Mouse (Mus musculus): ENCODE results near the gene Pxk. TPM values are rescaled to one million over a fixed set of nuclear protein-coding genes. Genes with fewer than 3 reads are reported as not detected.
"Not testable (repeated sequence)": the region's sequence is repeated elsewhere in the genome, so short reads cannot be mapped to it uniquely, and the experiment has no call there.

The Pxk gene
- polyA plus RNA-seq, 1 experiment from 2014 or later = 66.0 TPM

GRCm38 (mm10) chr14:8156947-8157346 is 58.9 kb downstream of the Pxk start:
- ATAC-seq (ENCODE audit: low FRiP score) = no peak
- DNase-seq (ENCODE audit: low spot score) = no peak

GRCm38 (mm10) chr14:8158721-8159120 is 60.7 kb downstream of the Pxk start:
- no peaks in the 10 kb centered on the region for H3K9me3 ChIP-seq (ENCODE audit: control insufficient read depth, low read length)
- H3K4me2 ChIP-seq (replicated peaks) = no peak overlapping the region
- DNase-seq (ENCODE audit: low spot score) = no peak
- no peak overlapping the region for H3K4me3 ChIP-seq (replicated peaks; ENCODE audit: low read length)
- no peaks in the 10 kb centered on the region for H3K4me1 ChIP-seq (replicated peaks; ENCODE audit: control insufficient read depth, insufficient read depth, low read length)
- WGBS = 87% methylated on average over 3 of the region's 3 CpGs
- H3K27ac ChIP-seq = no peak overlapping the region
- H3K36me3 ChIP-seq (replicated peaks; ENCODE audit: control insufficient read depth, insufficient read depth) = peaks cover 92% of the 10 kb centered on the region
- H3K9ac ChIP-seq = no peak overlapping the region
- no peak for ATAC-seq (ENCODE audit: low FRiP score)
- no peaks in the 10 kb centered on the region for H3K27me3 ChIP-seq (ENCODE audit: control insufficient read depth, insufficient read depth, low read length)

More at GRCm38 (mm10) chr14:8156947-8157346, 58.9 kb downstream of the Pxk start:
- Histone ChIP-seq H3K4me2 (replicated peaks) (no peak overlapping the region), H3K9ac (no peak overlapping the region), H3K9me3 (ENCODE audit: control insufficient read depth, low read length) (no peaks in the 10 kb centered on the region), H3K4me3 (replicated peaks; ENCODE audit: low read length) (no peak overlapping the region), H3K36me3 (replicated peaks; ENCODE audit: control insufficient read depth, insufficient read depth) (peaks cover 92% of the 10 kb centered on the region), H3K27ac (no peak overlapping the region), H3K27me3 (ENCODE audit: control insufficient read depth, insufficient read depth, low read length) (no peaks in the 10 kb centered on the region), H3K4me1 (replicated peaks; ENCODE audit: control insufficient read depth, insufficient read depth, low read length) (no peaks in the 10 kb centered on the region)
- 44% methylated on average over 3 of the region's 3 CpGs for WGBS

DNA sequence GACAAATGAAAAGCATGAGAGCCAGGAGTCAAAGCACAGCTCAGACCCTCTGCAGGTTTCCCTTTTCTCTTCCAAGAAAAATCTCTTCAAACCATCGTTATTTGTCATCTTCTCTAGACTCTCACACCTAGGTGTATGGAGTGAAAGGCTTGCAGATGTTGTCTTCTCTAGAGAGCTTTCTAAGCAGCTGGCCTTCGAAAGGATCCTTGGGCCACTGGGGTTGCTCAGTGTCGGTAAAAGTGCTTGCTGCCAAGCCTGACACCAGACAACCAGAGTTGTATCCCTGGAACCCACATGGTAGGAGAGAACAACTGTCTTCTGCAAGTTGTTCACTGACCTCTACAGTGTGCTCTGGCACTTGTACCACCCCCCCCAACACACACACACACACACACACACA is 61.1 kb downstream of the Pxk start:
- no peak for ATAC-seq (ENCODE audit: low FRiP score)
- Histone ChIP-seq H3K4me3 (replicated peaks; ENCODE audit: low read length) (no peak overlapping the region), H3K4me2 (replicated peaks) (no peak overlapping the region), H3K9ac (no peak overlapping the region), H3K4me1 (replicated peaks; ENCODE audit: control insufficient read depth, insufficient read depth, low read length) (no peaks in the 10 kb centered on the region), H3K27me3 (ENCODE audit: control insufficient read depth, insufficient read depth, low read length) (no peaks in the 10 kb centered on the region), H3K9me3 (ENCODE audit: control insufficient read depth, low read length) (no peaks in the 10 kb centered on the region), H3K27ac (no peak overlapping the region), H3K36me3 (replicated peaks; ENCODE audit: control insufficient read depth, insufficient read depth) (peaks cover 92% of the 10 kb centered on the region)
- no peak for DNase-seq (ENCODE audit: low spot score)
- 90% methylated on average over 3 of the region's 3 CpGs for WGBS

DNA sequence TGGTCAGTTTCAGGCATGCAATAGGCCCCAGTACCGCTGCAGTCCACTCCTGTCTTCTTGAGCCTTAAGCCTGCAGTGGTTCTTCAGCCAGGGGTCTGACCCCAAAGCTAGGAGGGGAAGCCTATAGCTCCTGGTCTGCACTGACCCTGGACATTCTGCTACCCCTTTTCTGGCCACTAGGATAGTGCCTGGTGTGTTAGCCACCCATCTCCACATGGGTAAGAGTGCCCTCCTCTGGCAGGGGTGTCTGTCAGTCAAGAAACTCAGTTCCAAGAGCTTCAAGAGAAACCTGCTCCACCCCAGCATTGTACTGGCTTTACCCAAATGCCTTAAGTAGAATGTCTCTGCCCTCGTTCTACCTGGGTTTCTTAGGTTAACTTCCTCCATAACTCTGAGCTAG is 63.8 kb downstream of the Pxk start:
- H3K36me3 ChIP-seq (replicated peaks; ENCODE audit: control insufficient read depth, insufficient read depth) = peaks cover 94% of the 10 kb centered on the region

DNA sequence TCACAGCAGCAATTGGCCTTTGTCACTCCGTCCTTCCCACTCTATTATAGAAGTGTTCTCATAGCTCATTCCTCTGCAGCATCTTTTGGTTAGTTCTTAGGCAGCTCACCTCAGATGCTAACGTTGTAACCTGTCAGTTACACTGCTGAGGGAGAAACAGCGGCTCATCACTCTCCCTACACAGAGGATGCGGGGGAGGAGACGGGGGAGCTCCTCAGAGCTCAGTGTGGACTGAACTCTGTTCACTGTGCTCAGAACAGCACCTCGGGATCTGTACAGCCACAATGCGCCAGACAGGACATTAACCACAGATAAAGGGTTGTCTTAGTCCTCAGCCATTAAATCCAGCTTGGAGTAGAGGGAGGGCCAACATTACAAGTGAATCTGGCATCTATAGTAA is 66.5 kb downstream of the Pxk start:
- H3K9me3 ChIP-seq (ENCODE audit: control insufficient read depth, low read length) = no peaks in the 10 kb centered on the region
- H3K4me2 ChIP-seq (replicated peaks) = no peak overlapping the region
- no peak for DNase-seq (ENCODE audit: low spot score)
- H3K27me3 ChIP-seq (ENCODE audit: control insufficient read depth, insufficient read depth, low read length) = no peaks in the 10 kb centered on the region
- no peaks in the 10 kb centered on the region for H3K4me1 ChIP-seq (replicated peaks; ENCODE audit: control insufficient read depth, insufficient read depth, low read length)
- no peak overlapping the region for H3K9ac ChIP-seq
- H3K27ac ChIP-seq = no peak overlapping the region
- no peak for ATAC-seq (ENCODE audit: low FRiP score)
- H3K36me3 ChIP-seq (replicated peaks; ENCODE audit: control insufficient read depth, insufficient read depth) = peaks cover 98% of the 10 kb centered on the region
- H3K4me3 ChIP-seq (replicated peaks; ENCODE audit: low read length) = no peak overlapping the region
- WGBS = 83% methylated on average over 7 of the region's 7 CpGs

More for the DNA sequence above, 63.8 kb downstream of the Pxk start:
- DNase-seq (ENCODE audit: low spot score) (no peak), ATAC-seq (ENCODE audit: low FRiP score) (no peak)
- no peak overlapping the region for H3K4me2 ChIP-seq (replicated peaks)
- no peaks in the 10 kb centered on the region for H3K4me1 ChIP-seq (replicated peaks; ENCODE audit: control insufficient read depth, insufficient read depth, low read length)
- WGBS = 93% methylated on average over 2 of the region's 2 CpGs
- H3K27ac ChIP-seq = no peak overlapping the region
- no peaks in the 10 kb centered on the region for H3K27me3 ChIP-seq (ENCODE audit: control insufficient read depth, insufficient read depth, low read length)
- H3K9ac ChIP-seq = no peak overlapping the region
- H3K4me3 ChIP-seq (replicated peaks; ENCODE audit: low read length) = no peak overlapping the region
- H3K9me3 ChIP-seq (ENCODE audit: control insufficient read depth, low read length) = no peaks in the 10 kb centered on the region

- H3K9me3 ChIP-seq (ENCODE audit: control insufficient read depth, low read length) = no peaks in the 10 kb centered on the region
- no peaks in the 10 kb centered on the region for H3K27me3 ChIP-seq (ENCODE audit: control insufficient read depth, insufficient read depth, low read length)
- peak; percentile 98 for DNase-seq (ENCODE audit: low spot score)
- H3K4me1 ChIP-seq (replicated peaks; ENCODE audit: control insufficient read depth, insufficient read depth, low read length) = peaks cover 11% of the 10 kb centered on the region
- H3K4me2 ChIP-seq (replicated peaks) = peak within 1 kb of the TSS; percentile 88
- under 1% methylated on average over 64 of the region's 64 CpGs for WGBS
- ATAC-seq (ENCODE audit: low FRiP score) = peak; percentile 100
- H3K36me3 ChIP-seq (replicated peaks; ENCODE audit: control insufficient read depth, insufficient read depth) = peaks cover 33% of the 10 kb centered on the region
- peak within 1 kb of the TSS; percentile 93 for H3K9ac ChIP-seq
- H3K27ac ChIP-seq = peak within 1 kb of the TSS; percentile 90
- peak within 1 kb of the TSS; percentile 92 for H3K4me3 ChIP-seq (replicated peaks; ENCODE audit: low read length)
Measured at GRCm38 (mm10) chr14:8172507-8173410, 74.7 kb downstream of the Pxk start, which contains the start of gene Pdhb. TSS of gene Pdhb (minus strand) at chr14:8173025.

DNA sequence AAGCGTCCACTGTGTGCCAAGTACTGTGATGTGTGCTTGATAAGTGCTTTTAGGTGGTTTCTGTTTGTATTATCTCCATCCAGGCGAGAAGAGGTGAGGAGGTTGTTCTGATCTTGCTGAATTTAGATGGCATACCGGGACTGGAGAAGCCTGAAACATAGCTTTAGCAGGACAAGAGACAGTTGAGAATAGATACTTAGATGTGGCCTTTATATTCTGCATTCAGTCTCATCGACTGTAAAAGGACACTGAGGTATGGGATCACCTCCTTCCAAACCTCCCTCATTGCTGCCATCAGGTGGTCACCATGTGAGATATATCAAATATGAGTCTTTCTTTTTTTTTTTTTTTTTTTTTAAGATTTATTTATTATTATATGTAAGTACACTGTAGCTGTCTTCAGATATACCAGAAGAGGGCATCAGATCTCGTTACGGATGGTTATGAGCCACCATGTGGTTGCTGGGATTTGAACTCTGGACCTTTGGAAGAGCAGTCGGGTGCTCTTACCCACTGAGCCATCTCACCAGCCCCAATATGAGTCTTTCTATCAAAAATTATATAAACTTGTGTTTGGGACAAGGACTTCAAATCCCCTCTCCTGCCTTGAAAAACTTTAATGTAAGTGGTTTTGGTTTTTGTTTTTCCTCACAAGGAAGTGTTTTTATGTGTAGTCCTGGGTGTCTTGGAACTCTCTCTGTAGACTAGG is 75.7 kb downstream of the Pxk start:
- ATAC-seq (ENCODE audit: low FRiP score) = not testable (repeated sequence)

DNA sequence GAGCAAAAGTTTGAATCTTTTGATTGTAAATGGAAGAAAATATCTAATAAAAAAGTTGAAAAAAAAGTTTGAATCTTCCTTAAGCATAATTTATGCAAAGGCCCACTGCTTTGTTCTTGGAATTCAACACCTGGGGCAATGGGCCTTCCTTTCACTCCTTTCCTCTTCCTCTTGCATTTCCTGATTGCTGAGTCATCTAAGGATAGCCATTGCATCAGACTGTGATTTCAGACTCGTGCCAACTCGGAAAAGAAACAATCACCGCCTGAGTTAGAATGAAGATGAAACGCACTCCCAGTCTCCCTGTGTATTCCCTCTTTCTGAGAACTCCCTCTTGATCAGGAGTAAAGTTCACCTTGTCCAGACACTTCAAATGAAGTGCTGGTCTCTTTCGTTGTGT is 76.6 kb downstream of the Pxk start:
- 82% methylated on average over 5 of the region's 5 CpGs for WGBS
- no peak for DNase-seq (ENCODE audit: low spot score)
- no peaks in the 10 kb centered on the region for H3K9me3 ChIP-seq (ENCODE audit: control insufficient read depth, low read length)
- no peak overlapping the region for H3K9ac ChIP-seq
- H3K27ac ChIP-seq = no peak overlapping the region
- H3K4me2 ChIP-seq (replicated peaks) = no peak overlapping the region
- H3K36me3 ChIP-seq (replicated peaks; ENCODE audit: control insufficient read depth, insufficient read depth) = peaks cover 15% of the 10 kb centered on the region
- H3K4me1 ChIP-seq (replicated peaks; ENCODE audit: control insufficient read depth, insufficient read depth, low read length) = peaks cover 11% of the 10 kb centered on the region
- H3K4me3 ChIP-seq (replicated peaks; ENCODE audit: low read length) = no peak overlapping the region
- H3K27me3 ChIP-seq (ENCODE audit: control insufficient read depth, insufficient read depth, low read length) = no peaks in the 10 kb centered on the region
- no peak for ATAC-seq (ENCODE audit: low FRiP score)

More for the DNA sequence above, 75.7 kb downstream of the Pxk start:
- H3K4me2 ChIP-seq (replicated peaks) = peak overlapping the region; percentile 88
- peak overlapping the region; percentile 93 for H3K9ac ChIP-seq
- H3K27ac ChIP-seq = peak overlapping the region; percentile 90
- peaks cover 11% of the 10 kb centered on the region for H3K4me1 ChIP-seq (replicated peaks; ENCODE audit: control insufficient read depth, insufficient read depth, low read length)
- H3K36me3 ChIP-seq (replicated peaks; ENCODE audit: control insufficient read depth, insufficient read depth) = peaks cover 24% of the 10 kb centered on the region
- peak overlapping the region; percentile 92 for H3K4me3 ChIP-seq (replicated peaks; ENCODE audit: low read length)
- H3K27me3 ChIP-seq (ENCODE audit: control insufficient read depth, insufficient read depth, low read length); H3K9me3 ChIP-seq (ENCODE audit: control insufficient read depth, low read length): not testable (repeated sequence)
- DNase-seq (ENCODE audit: low spot score) = peak; percentile 49
- 20% methylated on average over 5 of the region's 7 CpGs for WGBS

GRCm38 (mm10) chr14:8176251-8176650 is 78.2 kb downstream of the Pxk start:
- H3K27ac ChIP-seq = no peak overlapping the region
- no peak overlapping the region for H3K9ac ChIP-seq
- H3K36me3 ChIP-seq (replicated peaks; ENCODE audit: control insufficient read depth, insufficient read depth) = no peaks in the 10 kb centered on the region
- DNase-seq (ENCODE audit: low spot score) = no peak
- ATAC-seq (ENCODE audit: low FRiP score) = no peak
- no peaks in the 10 kb centered on the region for H3K9me3 ChIP-seq (ENCODE audit: control insufficient read depth, low read length)
- WGBS = 55% methylated on average over 5 of the region's 5 CpGs
- no peak overlapping the region for H3K4me2 ChIP-seq (replicated peaks)
- no peaks in the 10 kb centered on the region for H3K27me3 ChIP-seq (ENCODE audit: control insufficient read depth, insufficient read depth, low read length)
- H3K4me3 ChIP-seq (replicated peaks; ENCODE audit: low read length) = no peak overlapping the region
- H3K4me1 ChIP-seq (replicated peaks; ENCODE audit: control insufficient read depth, insufficient read depth, low read length) = peaks cover 11% of the 10 kb centered on the region
